Mouse (Mus musculus): ENCODE results near the gene Efcab9. TPM values are rescaled to one million over a fixed set of nuclear protein-coding genes. Genes with fewer than 3 reads are reported as not detected.
"Not testable (repeated sequence)": the region's sequence is repeated elsewhere in the genome, so short reads cannot be mapped to it uniquely, and the experiment has no call there.

Gene Efcab9
- total RNA-seq, 2 experiments from 2014 or later: not detected

DNA sequence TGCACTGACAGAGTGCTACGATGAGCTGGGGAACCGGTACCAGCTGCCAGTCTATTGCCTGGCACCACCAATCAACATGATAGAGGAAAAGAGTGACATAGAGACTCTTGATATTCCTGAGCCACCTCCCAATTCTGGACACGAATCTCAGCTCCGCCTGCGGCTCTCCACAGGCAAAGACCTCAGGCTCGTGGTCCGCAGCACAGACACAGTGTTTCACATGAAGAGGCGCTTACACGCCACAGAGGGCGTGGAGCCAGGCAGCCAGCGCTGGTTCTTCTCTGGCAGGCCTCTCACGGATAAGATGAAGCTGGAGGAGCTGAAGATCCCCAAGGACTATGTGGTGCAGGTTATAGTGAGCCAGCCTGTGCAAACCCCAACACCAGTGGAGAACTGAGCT is 15.8 kb downstream of the Efcab9 start:
- no peak for ATAC-seq (replicated peaks; ENCODE audit: low FRiP score, low TSS enrichment, poor library complexity, severe bottlenecking)

GRCm38 (mm10) chr11:32514853-32515252 is 17.0 kb downstream of the Efcab9 start:
- ATAC-seq (replicated peaks; ENCODE audit: low FRiP score, low TSS enrichment, poor library complexity, severe bottlenecking): not testable (repeated sequence)

- ATAC-seq (replicated peaks; ENCODE audit: low FRiP score, low TSS enrichment, poor library complexity, severe bottlenecking): no peak
Observed at GRCm38 (mm10) chr11:32510930-32511329, 21.0 kb downstream of the Efcab9 start.

- no peak for ATAC-seq (replicated peaks; ENCODE audit: low FRiP score, low TSS enrichment, poor library complexity, severe bottlenecking)
Observed at GRCm38 (mm10) chr11:32505091-32505739, 26.7 kb downstream of the Efcab9 start.

DNA sequence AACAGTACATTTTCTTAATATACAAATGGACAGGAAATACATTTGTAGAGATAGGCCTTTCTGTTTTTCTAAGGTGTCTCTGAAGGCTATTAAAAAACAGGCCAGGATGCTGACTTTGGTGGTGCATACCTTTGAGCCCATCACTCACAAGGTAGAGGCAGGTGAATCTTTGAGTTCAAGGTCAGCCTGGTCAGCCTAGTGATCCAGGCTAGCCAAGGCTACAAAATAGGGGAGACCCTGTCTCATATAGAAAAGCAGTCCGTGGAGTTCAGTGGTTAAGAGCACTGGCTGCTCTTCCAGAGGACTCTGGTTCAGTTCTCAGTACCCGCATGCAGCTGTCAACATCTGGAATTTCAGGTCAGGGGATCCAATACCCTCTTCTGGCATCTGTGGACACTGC is 28.2 kb downstream of the Efcab9 start:
- ATAC-seq (replicated peaks; ENCODE audit: low FRiP score, low TSS enrichment, poor library complexity, severe bottlenecking): no peak

DNA sequence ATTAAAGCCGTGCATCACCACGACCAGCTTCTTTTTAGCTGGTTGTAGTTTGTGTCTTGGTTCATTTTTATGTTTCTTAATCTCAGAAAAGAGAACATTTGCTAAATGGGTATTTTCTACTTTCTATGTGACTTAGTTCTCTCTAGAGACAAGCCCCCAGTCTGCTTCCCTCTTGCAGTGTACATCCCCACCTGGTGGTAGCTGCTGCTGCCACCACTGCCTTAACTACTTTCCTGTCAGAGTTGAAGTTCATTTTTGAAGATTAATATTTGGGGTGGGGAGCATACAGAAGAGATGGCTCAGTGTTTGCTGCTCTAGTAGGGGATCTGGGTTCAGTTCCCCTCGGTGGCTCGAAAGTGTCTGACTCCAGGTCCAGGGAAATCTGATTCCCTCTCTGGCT is 31.9 kb downstream of the Efcab9 start:
- no peak for ATAC-seq (replicated peaks; ENCODE audit: low FRiP score, low TSS enrichment, poor library complexity, severe bottlenecking)

GRCm38 (mm10) chr11:32498757-32499535 is 32.9 kb downstream of the Efcab9 start:
- no peak for ATAC-seq (replicated peaks; ENCODE audit: low FRiP score, low TSS enrichment, poor library complexity, severe bottlenecking)

GRCm38 (mm10) chr11:32495283-32495682 is 36.6 kb downstream of the Efcab9 start:
- ATAC-seq (replicated peaks; ENCODE audit: low FRiP score, low TSS enrichment, poor library complexity, severe bottlenecking): no peak

- ATAC-seq (replicated peaks; ENCODE audit: low FRiP score, low TSS enrichment, poor library complexity, severe bottlenecking): no peak
Observed at GRCm38 (mm10) chr11:32493312-32493711, 38.6 kb downstream of the Efcab9 start.

GRCm38 (mm10) chr11:32491079-32491478 is 40.8 kb downstream of the Efcab9 start:
- ATAC-seq (replicated peaks; ENCODE audit: low FRiP score, low TSS enrichment, poor library complexity, severe bottlenecking): no peak

DNA sequence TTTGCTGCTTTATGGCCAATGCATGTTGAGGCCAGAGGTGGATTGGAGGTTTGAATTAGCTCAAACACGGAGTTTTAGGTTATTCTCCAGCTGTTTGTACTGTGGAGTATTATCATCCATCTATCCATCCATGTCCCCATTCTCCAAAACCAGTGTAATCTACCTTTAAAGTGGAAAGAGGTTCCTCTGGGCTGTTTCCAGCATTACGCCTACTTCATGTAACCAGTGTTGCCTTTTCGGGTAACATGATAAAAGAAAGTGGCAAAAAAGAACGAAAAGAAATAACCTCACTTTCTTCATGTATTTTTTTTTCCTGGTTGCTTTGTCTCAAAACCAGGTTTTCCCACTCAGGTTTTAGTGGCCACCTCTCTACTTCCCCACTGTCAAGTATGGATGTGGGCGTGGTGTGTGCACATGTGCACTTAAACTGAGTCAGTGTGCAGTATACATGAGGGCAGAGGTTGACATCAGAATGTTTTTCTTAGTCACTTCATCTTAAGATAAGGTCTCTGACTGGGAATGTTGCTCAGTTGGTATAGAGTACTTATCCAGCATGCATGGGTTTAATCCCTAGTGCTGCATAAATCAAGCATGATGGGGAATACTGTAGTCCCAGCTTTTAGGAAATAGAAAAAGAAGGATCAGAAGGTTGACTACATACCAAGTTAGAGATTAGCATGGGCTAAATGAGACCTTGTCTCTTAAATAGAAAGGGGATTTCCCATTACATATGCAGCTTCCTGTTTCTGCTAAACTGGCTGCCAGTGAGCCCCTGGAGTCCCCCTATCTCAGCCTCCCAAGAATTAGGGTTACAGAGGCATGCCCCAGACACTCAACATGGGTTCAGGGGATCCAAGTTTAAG is 42.8 kb downstream of the Efcab9 start:
- ATAC-seq (replicated peaks; ENCODE audit: low FRiP score, low TSS enrichment, poor library complexity, severe bottlenecking): no peak

DNA sequence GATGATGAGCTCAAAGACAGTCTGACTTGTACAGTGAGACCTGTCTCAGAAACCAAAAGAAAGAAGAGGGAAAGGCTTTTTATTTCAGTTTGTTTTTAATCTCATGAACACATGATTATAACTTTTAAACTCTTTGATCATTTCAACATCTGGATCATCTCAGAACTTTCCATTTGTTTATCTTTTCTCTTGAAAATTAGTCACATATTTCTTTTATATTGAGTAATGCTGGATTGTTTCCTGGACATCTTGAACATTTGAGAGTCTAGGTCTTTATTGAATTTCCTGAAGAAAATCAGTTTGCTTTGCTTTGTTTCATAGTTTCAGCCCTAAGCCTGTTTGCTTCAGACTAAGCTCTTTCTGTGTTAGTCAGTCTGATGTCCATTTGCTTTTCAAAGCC is 43.5 kb downstream of the Efcab9 start:
- no peak for ATAC-seq (replicated peaks; ENCODE audit: low FRiP score, low TSS enrichment, poor library complexity, severe bottlenecking)

DNA sequence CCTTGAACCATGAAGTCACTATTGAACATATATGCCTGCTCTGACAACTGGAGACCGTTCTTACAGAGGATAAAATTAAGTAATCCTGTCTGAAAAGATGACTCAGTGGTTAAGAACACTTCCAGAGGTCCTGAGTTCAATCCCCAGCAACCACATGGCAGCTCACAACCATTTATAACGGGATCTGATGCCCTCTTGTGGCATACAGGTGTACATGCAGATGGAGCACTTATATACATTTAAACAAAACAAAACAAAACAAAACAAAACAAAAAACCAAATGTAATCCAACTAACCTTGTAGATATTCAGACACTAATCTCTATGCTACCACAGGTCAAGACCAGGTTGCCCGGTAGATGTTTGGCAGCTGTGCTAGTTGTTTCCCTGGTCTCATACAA is 44.4 kb downstream of the Efcab9 start:
- ATAC-seq (replicated peaks; ENCODE audit: low FRiP score, low TSS enrichment, poor library complexity, severe bottlenecking): no peak

DNA sequence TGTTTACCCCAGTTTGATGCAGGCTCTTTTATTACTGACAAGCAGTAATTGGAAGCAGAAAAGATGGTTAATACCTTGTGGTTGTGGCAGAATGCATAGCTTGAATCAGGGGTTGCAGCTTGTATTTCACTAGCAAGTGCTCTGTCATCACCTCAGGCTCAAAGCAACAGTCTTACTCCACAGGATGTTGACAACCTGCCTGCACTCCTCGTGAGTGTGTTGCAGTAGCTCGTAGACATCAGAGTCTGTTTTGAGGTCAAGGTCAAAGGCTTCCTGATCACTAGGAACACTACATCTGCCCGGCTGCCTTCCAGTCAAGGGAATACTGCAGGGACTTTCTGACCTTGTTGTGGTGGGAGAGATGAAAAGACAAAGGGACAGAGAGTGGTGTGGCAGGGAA is 45.3 kb downstream of the Efcab9 start:
- ATAC-seq (replicated peaks; ENCODE audit: low FRiP score, low TSS enrichment, poor library complexity, severe bottlenecking): no peak

GRCm38 (mm10) chr11:32485290-32485689 is 46.6 kb downstream of the Efcab9 start:
- no peak for ATAC-seq (replicated peaks; ENCODE audit: low FRiP score, low TSS enrichment, poor library complexity, severe bottlenecking)

DNA sequence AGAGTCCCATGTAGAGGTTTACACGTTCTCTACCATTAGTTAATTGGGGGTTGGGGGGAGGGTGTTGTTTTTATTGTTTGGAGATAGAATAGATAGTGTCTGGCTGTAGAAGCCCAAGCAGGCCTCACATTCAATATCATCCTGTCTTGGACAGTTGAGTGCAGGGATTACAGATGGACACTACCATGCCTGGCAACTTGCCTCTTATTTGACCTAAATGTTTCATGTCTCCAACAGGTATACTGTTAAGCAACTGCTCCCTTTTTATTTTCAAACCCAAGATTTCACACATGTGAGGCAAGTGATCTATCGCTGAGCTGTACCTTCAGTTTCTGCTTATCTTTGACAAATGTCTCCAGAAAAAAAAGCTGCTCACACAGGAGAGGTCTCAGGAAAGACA is 50.4 kb downstream of the Efcab9 start:
- ATAC-seq (replicated peaks; ENCODE audit: low FRiP score, low TSS enrichment, poor library complexity, severe bottlenecking): no peak

- no peak for ATAC-seq (replicated peaks; ENCODE audit: low FRiP score, low TSS enrichment, poor library complexity, severe bottlenecking)
Observed at GRCm38 (mm10) chr11:32475487-32476236, 56.2 kb downstream of the Efcab9 start.

GRCm38 (mm10) chr11:32474725-32475124 is 57.2 kb downstream of the Efcab9 start:
- no peak for ATAC-seq (replicated peaks; ENCODE audit: low FRiP score, low TSS enrichment, poor library complexity, severe bottlenecking)
